Mouse (Mus musculus) G1E (cell line): ENCODE measurements around the gene Hoxd13. TPM values are rescaled to one million over a fixed set of nuclear protein-coding genes. Genes with fewer than 3 reads are reported as not detected.
A peak's percentile ranks its signal among the peaks of the same experiment; 100 is the strongest.

Experiments
- ATAC-seq: 2 replicates; pipeline ENCODE4 v1.8.0; 2016; ENCODE audit warnings: mild to moderate bottlenecking; ENCODE audit not compliant: insufficient number of reproducible peaks, poor library complexity, low FRiP score, severe bottlenecking; ENCODE audit errors: extremely low read depth
- DNase-seq: peaks from one replicate; pipeline ENCODE4 v3.0.0; 2012; ENCODE audit warnings: low spot score
- H3K27me3 ChIP-seq: 2 replicates; pipeline ENCODE4 v1.6.1; 2012; ENCODE audit warnings: mild to moderate bottlenecking, low read length, inconsistent platforms; ENCODE audit not compliant: insufficient read depth
- H3K36me3 ChIP-seq: replicated peaks from 2 replicates; pipeline ENCODE3; 2012; ENCODE audit warnings: mild to moderate bottlenecking, inconsistent platforms
- H3K4me1 ChIP-seq: 2 replicates; pipeline ENCODE4 v1.6.1; 2012; ENCODE audit warnings: low read depth, low read length, inconsistent platforms, mixed read lengths; ENCODE audit not compliant: insufficient read depth
- H3K4me3 ChIP-seq: 2 replicates; pipeline ENCODE4 v1.5.1; 2012; ENCODE audit warnings: low read depth, mild to moderate bottlenecking, inconsistent platforms, low read length, moderate library complexity, mixed read lengths
- H3K9me3 ChIP-seq: replicated peaks from 2 replicates; pipeline ENCODE4 v1.6.1; 2012; ENCODE audit warnings: inconsistent platforms
- CTCF ChIP-seq: IDR thresholded peaks from 2 replicates; pipeline ENCODE4 v1.5.1; 2012; ENCODE audit warnings: low read depth, low read length, inconsistent platforms, mixed read lengths
- GATA1 ChIP-seq: IDR thresholded peaks from 2 replicates; pipeline ENCODE4 v1.6.1; 2012; ENCODE audit warnings: borderline replicate concordance, low read length, inconsistent platforms, mixed read lengths
- GATA2 ChIP-seq: IDR thresholded peaks from 2 replicates; pipeline ENCODE4 v1.6.1; 2012; ENCODE audit warnings: low read depth, low read length, inconsistent platforms, borderline replicate concordance
- POLR2AphosphoS5 ChIP-seq: IDR thresholded peaks from 2 replicates; pipeline ENCODE4 v1.6.1; 2012; ENCODE audit warnings: low read depth, low read length, inconsistent platforms; ENCODE audit not compliant: insufficient replicate concordance
- TAL1 ChIP-seq: conservative IDR thresholded peaks from 2 replicates; pipeline ENCODE4 v1.6.1; 2012; ENCODE audit warnings: low read depth, low read length, inconsistent platforms, mixed read lengths
- polyA plus RNA-seq: library from polyadenylated mRNA; stranded (reverse); fragments of >175 nt; gene quantifications from 2 replicates; pipeline ENCODE4 v1.2.3, GENCODE M21; 2012
- total RNA-seq, 2 experiments: library from RNA; stranded (forward) in 1 of 2; stranded (reverse) in 1 of 2; fragments of 200-1000 nt in 1 of 2; fragments of >200 nt in 1 of 2; fragmentation: Nextera tagmentation in 1 of 2; gene quantifications; 2 replicates each; pipeline ENCODE4 v1.2.3; 2014 to 2017

Hoxd13 gene
- total and polyA plus RNA-seq, 3 experiments = 0.05 TPM; not detected in 2

DNA sequence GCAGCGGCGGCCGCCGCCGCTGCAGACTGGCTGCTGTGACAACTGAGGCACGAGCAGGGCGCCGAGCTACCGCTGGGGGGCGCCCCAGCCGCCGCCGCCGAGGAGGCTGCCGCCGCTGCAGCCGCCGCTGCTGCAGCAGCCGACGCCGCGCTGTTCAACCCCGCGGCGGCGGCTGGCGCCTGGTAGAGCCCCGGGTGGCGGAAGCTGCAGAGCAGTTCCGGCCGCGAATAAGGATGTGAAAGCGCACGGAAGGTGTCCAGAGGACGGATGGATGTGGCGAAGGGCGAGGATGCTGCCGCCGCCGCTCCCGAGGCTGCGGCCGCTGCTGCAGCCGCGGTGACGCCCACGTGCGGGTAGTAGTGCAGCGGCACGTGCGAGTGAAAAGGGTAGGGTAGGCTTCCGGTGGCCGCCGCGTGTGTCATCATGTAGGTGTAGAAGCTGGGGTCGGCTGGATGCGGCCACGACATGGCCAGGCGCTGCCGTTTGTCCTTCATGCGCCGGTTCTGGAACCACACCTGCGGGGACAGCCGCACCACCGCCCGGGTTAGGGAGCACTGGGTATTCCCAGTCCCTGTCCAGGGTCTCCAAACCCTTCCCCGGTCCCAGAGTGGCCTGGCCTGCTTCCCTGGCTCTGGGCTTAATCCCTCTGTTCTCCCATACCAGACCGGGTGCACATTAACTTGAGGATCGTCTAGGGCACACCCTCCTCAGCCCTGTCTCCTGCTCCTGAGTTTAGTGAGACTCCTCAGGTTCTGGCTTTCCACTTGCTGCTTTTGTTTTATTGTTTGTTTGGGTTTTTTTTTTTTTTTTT, 12.1 kb upstream of the Hoxd13 start:
- Histone ChIP-seq H3K36me3 (no peaks in the 10 kb centered on the region), H3K27me3 (peaks cover 31% of the 10 kb centered on the region), H3K4me1 (no peaks in the 10 kb centered on the region), H3K9me3 (peaks cover 23% of the 10 kb centered on the region), H3K4me3 (peak overlapping the region; percentile 35; the same call in 1 of the 2 replicates)
- TF ChIP-seq GATA1 = no peak
- no peak for TF ChIP-seq GATA2
- no peak for TF ChIP-seq TAL1
- TF ChIP-seq CTCF = no peak
- no peak for TF ChIP-seq POLR2AphosphoS5
- ATAC-seq (no peak), DNase-seq (no peak)

GRCm38 (mm10) chr2:74656632-74657021, 11.5 kb upstream of the Hoxd13 start:
- Histone ChIP-seq H3K36me3 (no peaks in the 10 kb centered on the region), H3K27me3 (peaks cover 36% of the 10 kb centered on the region), H3K4me3 (no peak overlapping the region), H3K9me3 (peaks cover 23% of the 10 kb centered on the region), H3K4me1 (no peaks in the 10 kb centered on the region)
- TF ChIP-seq GATA2 = no peak
- DNase-seq = no peak
- no peak for ATAC-seq

GRCm38 (mm10) chr2:74657251-74658023, 10.7 kb upstream of the Hoxd13 start:
- DNase-seq (no peak), ATAC-seq (no peak)
- Histone ChIP-seq H3K4me1 (no peaks in the 10 kb centered on the region), H3K4me3 (no peak overlapping the region), H3K9me3 (peaks cover 23% of the 10 kb centered on the region), H3K27me3 (peaks cover 40% of the 10 kb centered on the region), H3K36me3 (no peaks in the 10 kb centered on the region)
- TF ChIP-seq GATA1 (no peak), GATA2 (no peak), TAL1 (no peak), POLR2AphosphoS5 (no peak), CTCF (no peak)

DNA sequence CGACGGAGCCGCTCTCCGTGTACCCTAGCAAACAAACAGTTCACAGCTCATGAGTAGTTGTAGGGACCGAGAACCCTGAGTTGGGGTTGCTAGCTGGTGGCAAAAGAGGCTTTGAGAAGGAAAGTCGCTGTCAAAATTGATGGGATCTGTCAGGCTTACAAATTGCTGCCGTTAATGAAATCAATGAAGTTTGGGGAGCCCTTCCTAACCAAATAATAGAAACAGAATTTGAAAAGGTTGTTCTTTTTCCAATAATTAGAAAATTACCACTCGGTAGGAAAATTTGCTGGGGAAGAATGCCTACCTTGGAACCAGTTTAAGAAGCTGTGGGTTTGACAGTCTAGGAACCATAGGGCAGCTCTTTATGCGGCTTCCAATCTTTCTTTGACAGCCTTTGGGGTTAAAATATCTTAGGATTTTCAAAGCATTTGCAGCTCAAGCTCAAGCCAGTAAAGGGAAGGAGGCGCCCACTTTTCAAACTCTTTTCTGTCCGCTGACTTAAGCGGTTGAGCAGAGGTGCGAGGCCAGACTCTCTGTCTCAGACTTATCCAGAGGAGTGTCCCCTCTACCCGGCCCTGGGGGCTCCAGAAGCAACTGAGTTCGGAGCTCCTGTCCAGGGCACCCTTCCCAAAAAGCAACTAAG, 10.0 kb upstream of the Hoxd13 start:
- Histone ChIP-seq H3K4me1 (no peaks in the 10 kb centered on the region), H3K36me3 (no peaks in the 10 kb centered on the region), H3K27me3 (peaks cover 42% of the 10 kb centered on the region), H3K9me3 (peaks cover 23% of the 10 kb centered on the region), H3K4me3 (no peak overlapping the region)
- ATAC-seq (no peak), DNase-seq (no peak)
- TF ChIP-seq POLR2AphosphoS5 = no peak
- no peak for TF ChIP-seq GATA2
- no peak for TF ChIP-seq GATA1
- no peak for TF ChIP-seq CTCF
- no peak for TF ChIP-seq TAL1

GRCm38 (mm10) chr2:74658667-74659371, 9.3 kb upstream of the Hoxd13 start:
- Histone ChIP-seq H3K9me3 (peaks cover 23% of the 10 kb centered on the region), H3K36me3 (no peaks in the 10 kb centered on the region), H3K4me3 (no peak overlapping the region), H3K27me3 (peaks cover 49% of the 10 kb centered on the region), H3K4me1 (no peaks in the 10 kb centered on the region)
- ATAC-seq (no peak), DNase-seq (no peak)
- TF ChIP-seq GATA2 = no peak

DNA sequence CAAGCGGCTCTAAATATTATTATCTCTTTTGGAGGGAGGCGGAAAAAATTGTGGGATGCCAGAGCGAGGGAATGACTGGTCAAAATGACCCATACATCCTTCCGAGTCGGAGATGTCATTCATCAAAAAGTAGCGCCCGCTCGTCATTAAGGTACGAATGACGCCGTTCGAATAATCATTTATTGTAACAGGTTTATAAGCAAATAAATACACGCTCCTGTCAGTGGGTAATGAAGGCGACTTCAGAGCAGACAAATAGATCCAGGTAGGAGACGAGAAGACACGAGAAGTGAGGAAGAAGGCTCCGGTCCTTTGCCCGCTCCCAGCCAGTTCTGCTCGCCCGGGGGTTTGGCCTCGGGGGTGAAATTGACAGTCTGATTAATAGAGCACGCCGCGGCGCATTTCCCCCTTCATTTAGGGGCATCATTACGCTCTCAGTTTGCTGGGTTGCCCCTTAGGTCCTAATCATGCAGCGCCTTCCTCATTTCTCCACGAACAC, 8.6 kb upstream of the Hoxd13 start, which contains the start of gene Evx2:
Gene Evx2, minus strand, starts transcription at position 51 of the 499 bp plus-strand sequence.
- no peaks in the 10 kb centered on the region for H3K4me1 ChIP-seq
- no peak for ATAC-seq
- no peak for DNase-seq
- peaks cover 50% of the 10 kb centered on the region for H3K27me3 ChIP-seq
- TF ChIP-seq POLR2AphosphoS5 (no peak), CTCF (no peak), TAL1 (no peak), GATA1 (no peak), GATA2 (no peak)
- peaks cover 23% of the 10 kb centered on the region for H3K9me3 ChIP-seq
- H3K36me3 ChIP-seq = no peaks in the 10 kb centered on the region
- no peak within 1 kb of the TSS for H3K4me3 ChIP-seq
